Mouse (Mus musculus) heart, embryonic 16.5 days (tissue): Measurements from ENCODE around the gene Cav1. TPM values are rescaled to one million over a fixed set of nuclear protein-coding genes. Genes with fewer than 3 reads are reported as not detected.

Experiments
- ATAC-seq: fragments of 200-750 bp; cut with Nextera tagmentation; replicated peaks from 2 replicates; pipeline ENCODE4 v1.8.0; 2017; ENCODE audit warnings: moderate number of reproducible peaks; ENCODE audit not compliant: insufficient read depth, low FRiP score; ENCODE audit errors: extremely low read depth
- H3K27ac ChIP-seq: fragments of 300-500 bp; sonication (generic); 2 replicates; pipeline ENCODE4 v1.5.1; 2014; ENCODE audit warnings: mild to moderate bottlenecking, low read length, control low read depth, moderate library complexity
- H3K27me3 ChIP-seq: fragments of 300-500 bp; sonication (generic); 2 replicates; pipeline ENCODE4 v1.6.1; 2014; ENCODE audit warnings: low read length, mixed read lengths; ENCODE audit not compliant: control insufficient read depth, insufficient read depth
- H3K36me3 ChIP-seq: fragments of 300-500 bp; sonication (generic); 2 replicates; pipeline ENCODE4 v1.6.1; 2014; ENCODE audit not compliant: control insufficient read depth, insufficient read depth
- H3K4me1 ChIP-seq: fragments of 300-500 bp; sonication (generic); 2 replicates; pipeline ENCODE4 v1.6.1; 2014; ENCODE audit warnings: low read length, mixed read lengths; ENCODE audit not compliant: control insufficient read depth, insufficient read depth
- H3K4me2 ChIP-seq: fragments of 300-500 bp; sonication (generic); 2 replicates; pipeline ENCODE4 v1.6.1; 2014; ENCODE audit warnings: low read depth, mild to moderate bottlenecking, control low read depth, low read length
- H3K4me3 ChIP-seq: fragments of 300-500 bp; sonication (generic); 2 replicates; pipeline ENCODE4 v1.5.1; 2014; ENCODE audit warnings: mild to moderate bottlenecking, control low read depth, low read length
- H3K9ac ChIP-seq: fragments of 300-500 bp; sonication (generic); 2 replicates; pipeline ENCODE4 v1.6.1; 2014; ENCODE audit warnings: low read length, control low read depth
- H3K9me3 ChIP-seq: fragments of 300-500 bp; sonication (generic); replicated peaks from 2 replicates; pipeline ENCODE4 v1.6.1; 2016; ENCODE audit warnings: low read length; ENCODE audit not compliant: control insufficient read depth
- WGBS: fragments of 180-500 bp; shearing (Covaris S2); extraction: QIAGEN DNeasy Blood & Tissue Kit; methylation state at CpG from one replicate; pipeline ENCODE4 v1.1.7; 2014; 5-methylcytosine and 5-hydroxymethylcytosine counted together
- polyA plus RNA-seq: library from polyadenylated mRNA; unstranded; fragments of >200 nt; fragmentation: Nextera tagmentation; extraction: Ambion mirVana; gene quantifications from 2 replicates; pipeline ENCODE4 v1.2.1, GENCODE M21; 2015

Cav1 gene
- polyA plus RNA-seq, 1 experiment from 2014 or later, result 412 TPM

- Histone ChIP-seq H3K4me3 (no peak overlapping the region), H3K27ac (no peak overlapping the region), H3K36me3 (no peaks in the 10 kb centered on the region), H3K27me3 (no peaks in the 10 kb centered on the region), H3K4me1 (no peaks in the 10 kb centered on the region), H3K4me2 (no peak overlapping the region), H3K9ac (no peak overlapping the region), H3K9me3 (no peaks in the 10 kb centered on the region)
- ATAC-seq, result no peak
- 72% methylated on average over 6 of the region's 6 CpGs for WGBS
Observed at GRCm38 (mm10) chr6:17381690-17382089, 75.6 kb downstream of the Cav1 start.

- H3K9ac ChIP-seq, result no peak overlapping the region
- ATAC-seq, result no peak
- no peaks in the 10 kb centered on the region for H3K27me3 ChIP-seq
- H3K4me3 ChIP-seq, result no peak overlapping the region
- H3K4me1 ChIP-seq, result no peaks in the 10 kb centered on the region
- 56% methylated on average over 5 of the region's 5 CpGs for WGBS
- H3K36me3 ChIP-seq, result no peaks in the 10 kb centered on the region
- H3K27ac ChIP-seq, result no peak overlapping the region
- no peak overlapping the region for H3K4me2 ChIP-seq
- no peaks in the 10 kb centered on the region for H3K9me3 ChIP-seq
Observed at GRCm38 (mm10) chr6:17385531-17385930, 79.4 kb downstream of the Cav1 start.

- no peak overlapping the region for H3K9ac ChIP-seq
- H3K36me3 ChIP-seq, result no peaks in the 10 kb centered on the region
- no peak for ATAC-seq
- H3K4me1 ChIP-seq, result no peaks in the 10 kb centered on the region
- WGBS, result 89% methylated on average over 2 of the region's 2 CpGs
- H3K27ac ChIP-seq, result no peak overlapping the region
- H3K27me3 ChIP-seq, result no peaks in the 10 kb centered on the region
- no peaks in the 10 kb centered on the region for H3K9me3 ChIP-seq
- no peak overlapping the region for H3K4me3 ChIP-seq
- H3K4me2 ChIP-seq, result no peak overlapping the region
Observed at GRCm38 (mm10) chr6:17387991-17388710, 82.0 kb downstream of the Cav1 start.

Other genes starting within 250 kb of the Cav1 start
- 13.8 and 14.8 TPM in 2 replicates for gene Tes, start 241.2 kb upstream of the Cav1 start, polyA plus RNA-seq
- 44.5 and 47.5 TPM in 2 replicates for gene Cav2, start 25.1 kb upstream of the Cav1 start, polyA plus RNA-seq
- gene Met, start 157.5 kb downstream of the Cav1 start, polyA plus RNA-seq, result 2.1 and 2.5 TPM in 2 replicates